8 mouse cellular contexts compared by ENCODE assay signal in genomic region chr9:117253361-117253760, GRCm38 (mm10).
DNase-seq lines count a peak whose midpoint lies in the region; ATAC-seq and TF ChIP-seq lines count a peak whose summit lies in the region.

No protein-coding gene starts in this region.

- peak overlapping the region; percentile 82 for H3K9ac ChIP-seq in heart, embryonic 14.5 days (ENCODE audit: low read length)
- H3K9ac ChIP-seq in neural tube, embryonic 13.5 days, result peak overlapping the region; percentile 87

- no peak for TF ChIP-seq POLR2A in brain, embryonic 14.5 days (IDR thresholded peaks at IDR 0.05; ENCODE audit: borderline replicate concordance, extremely low read depth, insufficient read depth, insufficient read length, poor library complexity, severe bottlenecking)

- peak overlapping the region; percentile 75 for H3K4me2 ChIP-seq in heart, embryonic 14.5 days (ENCODE audit: low read length)
- peak overlapping the region; percentile 71 for H3K4me2 ChIP-seq in neural tube, embryonic 13.5 days

- no peaks in the 10 kb centered on the region for H3K9me3 ChIP-seq in heart, embryonic 14.5 days (ENCODE audit: control insufficient read depth, low read length)
- H3K9me3 ChIP-seq in neural tube, embryonic 13.5 days, result no peaks in the 10 kb centered on the region

- DNase-seq in heart, adult 11 months, result peak; percentile 82
- DNase-seq in heart, adult 8-10 months (ENCODE audit: low spot score), result no peak
- peak; percentile 71 for DNase-seq in brain, embryonic 14.5 days (ENCODE audit: low read depth)
- peak; percentile 41 to 58 for DNase-seq in left cerebral cortex, adult 9 months (ENCODE audit: low spot score in 2 of 2)
- DNase-seq in yolk sac, embryonic 10.5 days (ENCODE audit: low spot score), result no peak

- peak overlapping the region; percentile 39 to 63 for H3K4me3 ChIP-seq in heart, embryonic 14.5 days (ENCODE audit: control insufficient read depth in 1 of 2, insufficient read depth in 1 of 2, low read depth in 1 of 2, low read length in 2 of 2)
- H3K4me3 ChIP-seq in neural tube, embryonic 13.5 days, result peak overlapping the region; percentile 67

- no peaks in the 10 kb centered on the region for H3K27me3 ChIP-seq in heart, embryonic 14.5 days (ENCODE audit: control insufficient read depth, insufficient read depth, low read length)
- H3K27me3 ChIP-seq in neural tube, embryonic 13.5 days, result no peaks in the 10 kb centered on the region

- TF ChIP-seq CTCF in brain, embryonic 14.5 days (IDR thresholded peaks at IDR 0.05; ENCODE audit: borderline replicate concordance, extremely low read depth, insufficient read depth, insufficient read length), result no peak

- no peak for ATAC-seq in heart, embryonic 14.5 days (ENCODE audit: insufficient number of reproducible peaks, insufficient read depth, low FRiP score, low read depth)
- no peak for ATAC-seq in neural tube, embryonic 13.5 days (ENCODE audit: low read depth)
- no peak for ATAC-seq in inflammation-experienced regulatory T-cells, adult 6 months

- WGBS in heart, embryonic 14.5 days, result 12% methylated on average over 11 of the region's 11 CpGs
- WGBS in neural tube, embryonic 13.5 days, result 30% methylated on average over 11 of the region's 11 CpGs

- H3K4me1 ChIP-seq in heart, embryonic 14.5 days (ENCODE audit: control insufficient read depth in 2 of 2, insufficient read depth in 2 of 2, low read length in 2 of 2), result peaks cover 7 to 13% of the 10 kb centered on the region in 2 experiments; a peak in 3 of 4 replicates
- peaks cover 47% of the 10 kb centered on the region for H3K4me1 ChIP-seq in neural tube, embryonic 13.5 days (replicated peaks)

- no peaks in the 10 kb centered on the region for H3K36me3 ChIP-seq in heart, embryonic 14.5 days (ENCODE audit: control insufficient read depth, insufficient read depth, low read length)
- H3K36me3 ChIP-seq in neural tube, embryonic 13.5 days, result no peaks in the 10 kb centered on the region

- peak overlapping the region; percentile 48 to 59 for H3K27ac ChIP-seq in heart, embryonic 14.5 days (replicated peaks in 1 of 2; ENCODE audit: control insufficient read depth in 1 of 2, insufficient read depth in 1 of 2, low read depth in 2 of 2, low read length in 2 of 2)
- H3K27ac ChIP-seq in neural tube, embryonic 13.5 days (replicated peaks), result peak overlapping the region; percentile 92; the same call in 1 of the 2 replicates

Comparison
In these comparisons a context has a peak if more than half of its experiments do, and no peak if none do; other contexts are left out.
1. DNase-seq: peak in heart, adult 11 months (single experiment), brain, embryonic 14.5 days (single experiment) and left cerebral cortex, adult 9 months (2 of 2); none in heart, adult 8-10 months (single experiment) and yolk sac, embryonic 10.5 days (single experiment).